Mouse (Mus musculus) layer of hippocampus, adult 18-20 months (tissue): ENCODE measurements at regions not wholly inside any gene's neighbourhood (a gene's known extent, or its start where the extent isn't known, plus 50 kb on each side); places are given as distances from the start of the nearest gene placed in this dataset.
A peak's percentile ranks its signal among the peaks of the same experiment; 100 is the strongest.
"Not testable (repeated sequence)": the region's sequence is repeated elsewhere in the genome, so short reads cannot be mapped to it uniquely, and the experiment has no call there.

Source experiments
- DNase-seq, 2 experiments: peaks; one replicate each; pipeline ENCODE4 v3.0.0; 2022; ENCODE audit warnings: low spot score in 2 of 2

DNA sequence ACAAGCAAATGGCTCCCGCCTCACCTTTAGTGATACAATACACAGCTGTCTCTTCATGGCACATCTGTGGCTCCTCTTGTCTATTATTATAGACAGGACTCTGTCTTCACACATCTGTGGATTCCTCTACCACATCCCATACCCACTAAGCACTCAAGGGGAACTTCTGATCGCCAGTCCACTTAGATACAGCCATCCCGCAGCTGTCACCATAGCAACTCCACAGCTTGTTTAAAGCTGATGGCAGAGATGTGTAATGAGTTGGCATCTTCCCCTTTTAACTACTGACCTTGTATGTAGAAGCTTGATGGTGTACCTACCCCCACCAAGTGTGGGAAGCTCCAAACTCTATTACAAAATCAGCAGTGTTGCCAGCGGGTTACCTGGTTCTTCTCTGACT lies 109.5 kb upstream of the Pfn2 start:
- DNase-seq, result no peak

DNA sequence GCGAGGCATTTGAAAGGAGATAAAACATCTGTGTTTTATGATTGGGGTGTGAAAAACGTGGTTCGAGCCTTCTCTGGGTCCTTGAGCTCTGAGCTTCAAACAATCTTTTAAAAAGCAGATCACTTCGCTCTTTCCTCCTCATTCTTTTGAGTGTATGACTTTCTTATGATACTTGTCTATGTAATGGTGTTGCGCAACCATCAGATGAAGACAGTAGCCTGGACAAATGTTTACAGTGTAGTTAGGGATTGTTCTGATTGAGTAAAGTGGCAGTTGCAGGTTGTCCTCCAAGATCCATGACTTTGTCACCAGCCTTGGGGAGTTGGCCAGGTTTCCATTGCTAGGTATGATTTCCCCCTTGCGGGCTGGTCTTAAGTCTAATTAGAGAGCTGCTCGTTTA lies 116.1 kb upstream of the Pfn2 start:
- no peak for DNase-seq

DNA sequence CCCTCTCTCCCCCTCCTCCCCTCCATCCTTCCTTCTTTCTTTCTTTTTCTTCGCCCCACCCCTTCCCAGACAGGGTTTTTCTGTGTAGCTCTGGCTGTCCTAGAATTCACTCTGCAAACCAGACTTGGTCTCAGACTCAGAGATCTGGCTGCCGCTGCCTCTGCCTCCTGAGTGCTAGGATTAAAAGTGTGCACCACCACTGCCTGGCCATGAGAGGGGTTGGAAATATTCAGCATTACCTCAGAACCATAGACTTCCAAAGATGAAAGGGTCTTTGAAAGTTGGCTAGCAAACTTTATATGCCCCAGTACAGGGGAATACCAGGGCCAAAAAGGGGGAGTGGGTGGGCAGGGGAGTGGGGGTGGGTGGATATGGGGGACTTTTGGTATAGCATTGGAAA lies 122.7 kb upstream of the Pfn2 start:
- not testable (repeated sequence) for DNase-seq

DNA sequence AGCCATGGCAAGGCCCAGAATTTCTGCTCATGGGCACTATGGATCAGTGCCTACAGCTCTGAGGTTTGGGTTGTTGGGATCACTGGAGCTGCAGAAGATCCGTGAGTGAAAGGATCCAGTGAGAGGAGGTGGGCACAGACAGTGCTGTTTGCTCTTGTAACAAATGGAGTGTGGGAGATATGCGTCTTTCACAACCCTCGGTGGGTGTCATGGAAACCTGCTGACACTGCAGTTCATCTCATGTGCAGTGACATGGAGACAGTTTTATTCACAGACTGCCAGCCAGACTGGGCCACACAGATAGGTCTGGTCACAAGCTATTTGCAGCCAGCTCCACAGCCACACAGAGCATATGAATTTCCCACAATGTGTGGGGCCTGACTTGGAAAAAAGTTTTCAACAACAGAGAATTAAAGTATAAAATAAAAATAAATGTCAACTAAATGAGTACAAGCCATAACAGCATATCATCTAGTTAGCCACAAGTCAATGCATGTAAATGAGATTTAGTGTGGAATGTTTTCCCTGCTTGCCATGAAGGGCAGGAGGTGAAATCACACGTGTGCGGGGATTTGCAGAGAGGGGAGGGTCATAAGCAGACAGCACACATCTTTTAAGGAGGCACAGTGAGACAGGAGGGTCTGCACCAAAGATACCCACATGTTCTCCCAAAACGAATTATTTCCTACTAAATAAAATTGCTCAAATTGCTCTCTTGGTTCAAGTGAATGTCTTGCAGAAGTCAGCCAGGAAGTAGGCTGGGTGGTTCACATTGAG lies 124.8 kb upstream of the Pfn2 start:
- peak; percentile 11 to 70 for DNase-seq

DNA sequence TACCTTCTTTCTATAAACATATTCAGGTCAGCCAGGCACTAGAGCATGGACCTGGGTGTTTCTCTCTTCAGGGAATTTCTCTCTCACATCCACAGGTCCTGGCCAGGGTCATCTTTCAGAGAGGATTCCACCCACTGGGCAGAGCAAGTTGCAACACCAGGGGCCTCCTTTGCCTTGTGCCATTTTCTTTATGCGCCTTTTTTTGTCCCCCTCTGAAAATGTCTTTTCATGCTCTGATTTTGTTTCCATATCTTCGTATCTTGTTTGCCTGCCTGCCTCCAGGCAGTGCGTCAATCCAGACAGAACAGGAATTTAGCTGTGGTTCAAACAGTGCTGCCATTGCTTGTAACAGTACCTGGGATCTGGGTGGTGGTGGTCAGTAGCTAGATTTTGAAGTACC lies 125.7 kb upstream of the Pfn2 start:
- no peak for DNase-seq

DNA sequence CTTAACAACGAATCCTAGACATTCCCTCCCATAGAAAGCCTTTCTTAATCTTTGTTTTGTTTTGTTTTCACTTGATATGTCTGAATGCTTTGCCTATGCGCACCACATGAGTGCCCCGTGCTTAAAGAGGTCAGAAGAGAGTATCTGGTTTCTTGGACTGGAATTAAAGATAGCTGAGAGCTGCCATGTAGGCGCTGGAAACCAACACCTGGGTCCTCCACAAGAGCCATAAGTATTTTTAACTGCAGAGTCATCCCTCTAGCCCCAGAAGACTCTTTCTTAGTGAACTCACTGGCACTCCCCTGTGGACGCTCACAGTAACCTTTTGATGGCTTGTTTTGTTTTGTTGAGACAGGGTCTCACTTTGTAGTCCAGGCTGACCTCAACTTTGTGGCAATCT lies 127.5 kb upstream of the Pfn2 start:
- DNase-seq, result no peak

DNA sequence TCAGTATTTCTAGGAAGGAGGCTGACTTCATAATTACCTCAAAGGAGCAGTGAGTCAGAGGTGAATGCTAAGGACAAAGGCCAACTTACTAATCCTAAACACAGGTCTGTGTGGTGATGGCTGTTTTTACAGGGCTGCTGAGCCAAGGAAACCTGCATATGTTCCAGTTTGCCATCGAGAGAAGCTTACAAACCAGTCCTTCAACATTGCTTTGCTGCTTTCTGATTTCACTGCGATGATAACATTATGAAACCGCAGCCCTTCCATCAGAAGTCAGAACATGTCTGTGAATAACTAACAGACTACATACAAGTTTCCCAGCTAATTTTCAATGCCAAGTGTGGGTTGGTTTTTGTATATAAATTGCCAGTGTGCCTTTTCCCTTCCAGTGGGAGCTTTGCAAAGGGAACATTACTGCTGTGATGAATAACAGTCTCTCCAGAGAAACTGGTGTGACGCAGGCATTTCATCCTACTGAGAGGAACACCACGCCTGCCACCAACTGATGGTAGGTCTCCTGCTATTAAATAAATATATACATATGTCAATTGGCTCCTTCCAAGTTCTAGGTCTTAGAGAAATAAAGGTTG lies 128.9 kb upstream of the Pfn2 start:
- peak; percentile 24 to 69 for DNase-seq

DNA sequence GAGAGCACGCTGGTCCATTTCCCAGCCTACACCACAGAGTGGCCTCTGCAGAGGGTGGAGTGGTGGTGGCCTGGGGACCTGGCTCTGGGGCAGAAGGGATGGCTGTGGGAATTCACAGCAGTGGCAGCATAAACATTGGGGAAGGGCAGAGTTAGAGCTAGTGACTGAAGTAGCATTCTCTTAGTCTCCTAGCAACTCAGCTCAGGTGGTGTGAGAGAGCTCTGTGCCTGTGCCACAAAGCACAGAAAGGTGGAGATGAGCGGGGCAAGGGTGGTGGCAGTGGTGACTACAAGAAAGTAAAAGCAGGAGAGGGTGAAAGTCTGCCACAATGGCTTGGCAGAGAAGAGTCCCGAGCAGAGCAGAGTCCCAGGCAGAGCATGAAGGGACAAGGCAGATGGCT lies 140.3 kb upstream of the Pfn2 start:
- DNase-seq, result no peak

DNA sequence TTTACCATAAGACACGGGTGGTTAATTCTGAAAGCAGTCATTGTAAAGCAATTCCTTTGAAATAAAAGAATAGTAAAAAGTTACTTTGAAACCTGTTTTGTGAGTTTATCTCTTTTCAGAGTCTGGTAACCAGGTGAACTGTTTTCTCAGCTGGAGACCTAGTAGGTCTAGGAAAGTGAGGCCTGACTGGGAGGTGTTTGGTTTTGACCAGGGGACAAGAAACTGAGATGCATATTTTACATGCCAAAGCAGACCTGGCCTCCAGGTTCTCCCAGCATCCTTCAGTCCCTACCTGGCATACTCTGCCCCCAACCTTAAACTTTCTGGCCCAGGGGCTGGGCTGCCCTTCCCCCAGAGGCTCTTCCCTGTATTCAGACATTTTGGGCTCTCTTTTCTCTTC lies 142.9 kb upstream of the Pfn2 start:
- no peak for DNase-seq

DNA sequence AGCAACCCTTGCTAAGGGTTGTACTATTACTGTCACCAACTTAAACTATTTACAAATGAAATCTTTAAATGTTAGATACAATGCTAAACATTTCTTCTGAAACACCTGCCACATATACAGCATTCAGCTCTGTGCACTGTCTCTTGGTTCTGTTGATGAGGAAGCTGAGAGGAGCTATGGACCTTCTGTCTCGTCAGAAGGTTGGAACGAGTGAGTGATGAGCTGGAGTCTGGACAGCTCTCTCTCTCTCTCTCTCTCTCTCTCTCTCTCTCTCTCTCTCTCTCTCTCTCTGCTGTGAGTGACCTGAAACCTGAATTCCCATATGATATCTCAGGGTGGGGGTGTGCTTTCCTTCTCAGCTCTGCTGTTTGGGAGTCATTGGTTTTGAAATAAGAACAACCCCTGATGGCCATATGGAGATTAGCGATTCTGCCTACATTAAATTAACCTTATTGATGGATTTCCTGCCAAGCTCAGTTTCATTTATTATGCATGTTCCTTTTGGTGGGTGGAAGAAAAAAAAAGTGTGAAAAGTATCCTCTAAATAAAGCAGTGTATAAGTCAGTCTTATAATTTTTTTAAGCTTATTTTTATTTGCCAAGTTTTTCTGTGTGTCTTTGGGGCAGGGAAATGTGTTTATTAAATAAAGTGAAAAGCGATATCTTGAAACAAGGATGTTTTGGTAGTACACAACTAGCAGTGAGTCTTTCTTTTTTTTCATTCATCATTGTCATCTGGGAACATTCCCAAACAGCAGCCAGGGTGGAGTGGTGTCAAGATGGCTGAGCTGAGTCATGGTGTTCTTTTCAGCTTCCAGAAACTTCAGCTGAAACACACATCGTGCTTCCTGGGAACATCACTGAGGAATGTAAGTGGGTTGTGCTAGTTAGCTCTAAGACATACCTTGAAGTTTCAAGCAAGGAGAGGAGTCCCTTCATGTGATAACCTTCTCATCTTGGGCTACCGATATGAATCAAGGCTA lies 150.5 kb upstream of the Pfn2 start:
- peak; percentile 42 to 70 for DNase-seq

DNA sequence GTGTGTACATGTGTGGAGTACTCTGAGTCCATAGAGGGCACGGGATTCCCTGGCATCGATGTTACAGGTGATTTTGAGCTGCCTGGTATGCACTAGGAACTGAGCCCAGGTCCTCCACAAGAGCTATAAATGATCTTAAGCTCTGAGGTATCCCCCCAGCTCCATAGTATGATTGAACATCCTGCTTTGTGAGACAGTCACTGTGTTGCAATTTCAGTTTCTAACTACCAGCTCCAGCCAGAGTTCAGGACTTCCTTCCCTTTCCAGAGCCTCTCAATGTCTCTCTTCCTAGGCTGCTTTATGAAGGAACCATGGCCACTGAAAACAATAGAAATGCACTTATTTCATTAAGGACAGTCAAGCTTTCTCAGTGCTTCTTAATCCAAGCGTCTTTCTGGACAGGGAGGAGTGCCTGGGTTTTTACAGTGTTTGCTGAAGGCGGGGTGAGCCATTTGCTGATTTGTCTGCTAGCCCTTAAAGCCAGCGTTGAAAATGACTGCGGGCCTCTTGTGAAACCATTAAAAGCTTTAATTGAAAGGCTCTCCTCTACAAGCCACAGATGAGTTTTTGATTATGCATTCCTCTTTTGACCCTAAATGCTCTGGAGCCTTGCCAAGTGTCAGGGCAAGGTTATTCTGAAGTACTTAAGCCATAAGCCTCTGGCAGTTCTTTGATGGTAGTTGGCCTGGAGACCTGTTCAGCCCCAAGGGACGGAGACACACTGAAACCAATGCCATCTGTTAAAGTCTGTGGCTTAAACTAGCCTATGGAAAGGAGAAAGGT lies 155.1 kb upstream of the Pfn2 start:
- no peak for DNase-seq

DNA sequence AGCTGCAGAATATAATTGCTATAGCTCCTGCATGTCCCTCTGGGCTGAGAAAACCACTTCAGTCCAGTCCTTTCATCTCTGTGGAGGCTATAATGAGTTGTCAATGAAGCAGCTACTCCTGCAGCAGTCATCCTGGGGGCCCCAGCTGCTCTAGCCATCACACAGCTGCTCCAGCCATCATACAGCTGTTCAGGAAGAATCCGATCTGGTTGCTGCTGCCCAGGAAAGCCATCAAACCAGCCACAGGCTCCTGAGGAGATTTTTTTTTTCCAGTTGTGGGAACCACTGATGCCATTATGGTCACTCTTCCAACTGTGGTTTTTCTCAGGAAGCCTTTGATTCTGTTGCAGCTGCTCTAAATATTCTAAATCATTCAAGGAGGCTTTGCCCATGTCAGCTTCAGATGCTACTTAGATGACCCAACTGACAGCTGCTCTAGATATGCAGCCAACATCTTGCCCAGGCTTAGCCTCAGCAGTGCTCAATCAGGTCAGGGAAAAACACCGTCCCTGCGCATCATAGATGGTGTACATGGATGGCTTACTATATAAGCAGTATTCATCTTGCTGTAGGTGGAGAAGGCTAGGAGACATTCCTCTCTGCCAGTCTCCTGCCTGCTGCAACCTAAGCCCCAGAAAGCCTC lies 177.0 kb upstream of the Pfn2 start:
- no peak for DNase-seq

DNA sequence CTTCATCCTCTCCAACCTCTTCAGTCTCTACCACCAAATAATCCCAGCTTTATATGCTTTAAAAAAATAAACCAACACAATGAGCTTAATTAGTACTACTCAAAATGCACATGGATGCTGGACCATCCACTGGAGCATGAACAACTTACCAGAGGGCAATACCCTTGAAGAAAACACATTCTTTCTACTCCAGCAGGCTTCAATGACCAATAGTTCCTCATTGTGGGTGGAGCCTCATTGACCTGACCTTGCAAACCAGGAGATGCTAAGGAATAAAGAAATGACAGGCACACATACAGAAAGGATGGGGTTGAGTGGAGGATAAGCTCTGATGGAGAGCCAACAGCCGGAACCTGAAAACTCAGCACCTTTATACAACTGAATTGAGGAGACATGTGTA lies 201.7 kb upstream of the Pfn2 start:
- no peak for DNase-seq

DNA sequence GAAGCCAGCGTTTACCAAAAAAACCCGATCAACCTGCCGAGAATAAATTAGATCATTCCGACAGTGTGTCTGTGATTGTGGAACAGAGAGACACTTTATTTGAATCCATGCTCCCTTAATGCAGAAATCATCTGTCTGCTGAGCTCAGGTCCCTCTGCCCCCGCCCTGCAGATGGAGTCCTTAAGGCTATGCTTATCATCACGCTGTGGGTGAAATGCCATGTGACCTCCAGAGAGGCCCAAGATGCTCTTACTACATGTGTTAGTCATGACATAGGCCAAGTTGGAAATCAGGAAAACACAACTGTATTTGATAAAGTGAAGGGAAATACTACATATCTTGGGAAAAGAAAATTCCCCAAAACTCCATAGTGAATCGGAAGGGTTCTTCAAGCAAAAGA lies 206.8 kb upstream of the Pfn2 start:
- no peak for DNase-seq

DNA sequence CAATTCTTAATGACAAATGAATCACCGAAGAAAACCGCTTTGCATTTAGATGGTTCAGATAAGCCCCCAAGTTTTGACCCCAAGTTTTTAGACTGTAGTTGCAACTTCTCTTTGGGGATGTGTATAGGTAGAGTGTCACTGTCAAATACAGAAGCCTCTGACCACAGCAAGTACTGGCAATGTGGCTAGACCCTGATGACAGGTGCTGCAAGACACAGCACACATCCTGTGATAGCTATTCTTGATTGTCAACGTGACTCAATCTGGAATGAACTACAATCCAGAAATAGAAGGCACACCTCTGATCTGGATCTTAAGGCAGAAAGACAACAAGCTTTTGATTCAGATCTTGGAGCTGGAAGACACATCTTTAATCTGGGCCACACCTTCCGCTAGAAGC lies 207.3 kb upstream of the Pfn2 start:
- no peak for DNase-seq

DNA sequence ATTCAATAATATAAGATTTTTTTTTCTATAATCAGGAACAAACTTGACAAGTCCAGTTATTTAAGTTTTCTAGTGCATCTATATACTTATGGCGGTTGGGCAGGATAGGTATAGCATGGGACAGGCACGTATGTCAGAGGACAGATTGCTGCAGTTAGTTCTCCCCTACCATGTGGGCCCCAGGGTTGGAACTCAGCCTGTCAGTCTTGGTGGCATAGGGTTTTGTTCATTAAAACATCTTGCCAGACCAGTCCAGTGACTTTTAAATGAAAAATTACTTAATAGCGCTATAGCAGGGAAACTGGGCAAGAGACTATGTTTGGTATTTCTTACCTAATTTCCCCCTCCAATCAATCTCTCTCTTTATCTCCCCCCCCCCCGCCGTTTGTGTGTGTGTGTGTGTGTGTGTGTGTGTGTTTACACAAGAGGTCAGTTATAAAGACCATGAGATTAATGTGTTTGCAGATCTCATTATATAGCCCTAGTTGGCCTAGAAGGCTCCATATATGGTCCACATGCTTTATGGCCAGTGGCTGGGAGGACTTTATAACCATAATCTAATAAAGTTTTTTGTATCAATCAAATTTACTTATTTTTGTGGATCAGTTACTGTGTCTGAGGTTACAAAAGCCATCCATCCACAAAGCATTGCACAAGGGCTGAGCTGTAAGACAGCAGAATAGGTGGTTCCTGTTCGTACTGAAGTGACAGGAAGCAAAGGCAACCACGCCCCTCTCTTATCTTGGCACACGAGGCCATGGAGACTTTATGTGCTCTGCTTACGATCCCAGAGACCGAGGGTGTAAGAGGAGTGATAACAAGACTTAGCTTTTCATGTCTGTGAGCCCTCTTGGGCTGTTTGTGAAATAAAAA lies 208.5 kb upstream of the Pfn2 start:
- no peak for DNase-seq

DNA sequence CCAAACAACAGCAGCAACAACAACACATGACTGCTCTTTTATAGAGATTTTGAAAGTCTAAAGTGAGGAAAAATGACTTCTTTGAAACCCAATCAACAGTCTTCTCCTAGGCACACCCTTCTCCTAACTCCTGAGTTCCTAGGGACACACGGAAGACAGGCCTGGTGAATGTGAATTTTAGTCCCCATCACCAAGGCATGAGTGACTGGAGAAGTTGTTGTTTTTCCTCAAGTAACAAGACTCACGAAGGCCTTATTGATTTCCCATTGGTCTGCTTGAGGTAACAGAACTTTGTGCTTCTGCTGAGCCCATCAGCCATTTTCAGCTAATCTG lies 209.2 kb upstream of the Pfn2 start:
- no peak for DNase-seq

DNA sequence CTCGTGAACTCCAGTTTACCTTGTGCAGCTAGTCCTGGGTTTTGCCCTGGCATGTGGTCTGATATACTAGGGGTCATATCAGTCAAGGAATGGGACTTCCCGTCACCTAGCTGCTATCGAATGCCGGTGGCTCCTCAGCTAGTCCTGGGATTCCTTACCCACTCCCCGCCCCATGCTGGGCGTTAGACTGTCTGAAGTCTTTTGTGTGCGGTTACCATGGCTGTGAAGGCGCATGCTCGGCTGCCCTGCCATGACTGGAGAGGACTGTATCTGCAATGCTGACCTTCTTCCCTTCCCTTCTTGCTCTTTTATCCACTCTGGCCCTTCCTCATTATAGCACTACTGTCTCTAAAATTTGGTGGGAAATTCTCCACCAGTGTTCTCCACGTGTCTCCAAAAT lies 210.3 kb upstream of the Pfn2 start:
- DNase-seq, result no peak

DNA sequence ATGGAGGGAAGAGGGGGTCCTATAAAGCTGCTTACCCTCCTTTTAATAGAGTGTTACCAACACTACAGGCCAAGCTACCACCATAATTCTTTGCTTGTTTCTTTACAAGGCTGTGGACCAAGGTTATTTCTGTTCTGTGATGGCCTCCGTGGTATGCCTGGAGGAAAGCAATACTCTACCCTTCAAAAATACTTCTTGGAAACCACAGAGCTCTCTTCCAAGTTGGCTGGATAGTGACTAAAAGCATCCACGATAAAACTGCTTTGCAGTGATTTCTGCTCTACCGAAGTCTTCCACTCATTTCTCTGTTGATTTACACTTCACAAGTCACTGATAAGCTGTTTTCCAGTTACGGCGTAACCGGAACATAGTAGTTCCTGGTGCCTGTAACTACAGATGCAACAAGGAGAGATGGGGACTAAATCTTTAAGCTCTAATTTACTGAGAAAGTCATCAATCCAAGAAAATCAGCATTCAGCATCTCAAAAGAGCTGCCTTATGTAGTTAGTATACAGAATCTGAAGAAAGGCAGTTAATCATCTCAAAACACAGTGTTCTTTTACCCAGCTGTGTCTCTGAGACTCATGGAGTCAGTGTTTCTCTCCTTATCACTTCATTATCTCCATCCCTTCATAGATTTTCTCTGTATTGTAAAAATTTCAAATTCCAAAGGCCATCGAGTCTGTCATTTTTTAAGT lies 216.1 kb upstream of the Pfn2 start:
- no peak for DNase-seq
